Mouse (Mus musculus) layer of hippocampus, postnatal 10 days (tissue): ENCODE data around the gene Nthl1. TPM values are rescaled to one million over a fixed set of nuclear protein-coding genes. Genes with fewer than 3 reads are reported as not detected.
A peak's percentile ranks its signal among the peaks of the same experiment; 100 is the strongest.

ENCODE experiments used
- DNase-seq, 2 experiments: peaks; one replicate each; pipeline ENCODE4 v3.0.0; 2021; ENCODE audit warnings: low spot score in 2 of 2
- total RNA-seq, 2 experiments: library from RNA; stranded (reverse); gene quantifications; 2 replicates each; pipeline ENCODE4 v1.2.3; 2021

Nthl1 gene
- total RNA-seq, 2 experiments from 2014 or later, result 4.9 to 7.8 TPM

DNA sequence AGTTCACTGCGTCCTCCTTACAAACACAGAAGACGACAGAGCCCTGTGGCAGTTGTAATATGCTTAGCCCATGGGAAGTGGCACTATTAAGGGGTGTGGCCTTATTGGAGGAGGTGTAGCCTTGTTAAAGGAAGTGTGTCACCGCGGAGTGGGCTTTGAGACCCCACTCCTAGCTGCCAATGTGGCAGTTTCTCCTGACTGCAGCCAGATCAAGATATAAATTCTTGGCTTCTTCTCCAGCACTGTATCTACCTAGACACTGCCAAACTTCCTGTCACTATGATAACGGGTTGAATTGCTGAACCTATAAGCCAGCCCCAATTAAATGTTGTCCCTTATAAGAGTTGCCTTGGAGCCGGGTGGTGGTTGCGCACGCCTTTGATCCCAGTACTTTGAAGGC, 7.0 kb upstream of the Nthl1 start:
- DNase-seq, result no peak

DNA sequence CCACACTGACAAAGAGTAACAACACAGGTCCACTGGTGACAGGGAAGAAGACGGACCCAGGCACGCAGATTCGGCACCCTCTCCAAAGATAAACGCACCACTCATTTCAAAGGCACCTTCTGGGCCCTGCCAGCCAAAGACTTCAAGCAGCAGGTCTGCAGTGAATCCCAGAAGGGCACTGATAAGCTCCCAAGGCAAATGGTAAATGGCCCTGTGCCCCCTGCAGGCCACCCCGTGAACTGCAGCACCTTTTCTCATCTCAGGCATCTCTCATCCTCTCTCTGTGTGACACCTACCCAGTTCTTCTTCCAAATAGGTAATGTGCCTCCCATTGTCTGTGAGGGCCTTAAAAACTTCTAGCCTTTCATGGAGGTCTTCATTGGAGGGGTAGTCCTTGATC, 3.8 kb upstream of the Nthl1 start:
- DNase-seq, result peak; percentile 71 to 72

DNA sequence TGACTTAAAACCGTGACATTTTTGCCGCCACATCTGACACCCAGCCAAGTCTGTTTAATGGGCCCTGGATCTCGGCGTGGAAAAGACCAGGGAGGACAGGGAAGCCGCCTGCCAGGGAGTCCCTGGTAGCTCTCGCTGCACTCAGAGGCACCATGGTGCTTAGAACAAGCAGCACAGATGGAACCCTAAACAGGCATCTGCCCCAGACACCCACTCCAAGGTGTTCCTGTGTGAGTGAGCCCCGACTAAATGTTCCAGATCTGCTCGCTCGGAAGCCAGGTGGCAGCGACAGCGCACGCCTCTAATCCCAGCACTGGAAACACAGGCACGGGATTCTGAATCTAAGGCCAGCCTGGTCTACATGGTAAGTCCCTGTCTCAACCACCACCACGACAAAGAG, 2.4 kb upstream of the Nthl1 start:
- DNase-seq, result peak; percentile 46 to 56

GRCm38 (mm10) chr17:24632813-24633449, 451 bp downstream of the Nthl1 start:
- DNase-seq, result no peak

- DNase-seq, result no peak
Measured at GRCm38 (mm10) chr17:24633831-24634230, 1.4 kb downstream of the Nthl1 start.

GRCm38 (mm10) chr17:24635024-24635423, 2.5 kb downstream of the Nthl1 start:
- DNase-seq, result no peak

DNA sequence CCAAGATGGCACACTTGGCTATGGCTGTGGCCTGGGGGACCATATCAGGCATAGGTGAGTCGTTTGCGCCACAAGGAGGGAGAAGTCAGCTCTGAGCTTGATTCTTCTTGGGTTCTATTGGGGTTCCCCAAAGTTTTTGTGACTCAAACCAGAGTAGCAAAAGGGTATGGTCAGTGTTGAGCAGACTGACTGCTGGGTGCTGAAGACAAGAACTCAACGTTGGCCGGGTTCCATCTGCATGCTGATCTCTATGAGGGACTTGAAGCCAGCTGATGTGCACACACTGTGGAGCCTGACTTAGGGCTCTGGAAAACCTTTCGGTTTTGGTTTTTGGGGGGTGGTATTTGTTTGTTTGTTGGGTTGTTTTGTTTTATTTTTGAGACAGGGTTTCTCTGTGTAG, 3.2 kb downstream of the Nthl1 start:
- DNase-seq, result no peak

GRCm38 (mm10) chr17:24636781-24637481, 4.5 kb downstream of the Nthl1 start:
- DNase-seq, result no peak

- no peak for DNase-seq
Measured at GRCm38 (mm10) chr17:24638214-24638613, 5.7 kb downstream of the Nthl1 start.

DNA sequence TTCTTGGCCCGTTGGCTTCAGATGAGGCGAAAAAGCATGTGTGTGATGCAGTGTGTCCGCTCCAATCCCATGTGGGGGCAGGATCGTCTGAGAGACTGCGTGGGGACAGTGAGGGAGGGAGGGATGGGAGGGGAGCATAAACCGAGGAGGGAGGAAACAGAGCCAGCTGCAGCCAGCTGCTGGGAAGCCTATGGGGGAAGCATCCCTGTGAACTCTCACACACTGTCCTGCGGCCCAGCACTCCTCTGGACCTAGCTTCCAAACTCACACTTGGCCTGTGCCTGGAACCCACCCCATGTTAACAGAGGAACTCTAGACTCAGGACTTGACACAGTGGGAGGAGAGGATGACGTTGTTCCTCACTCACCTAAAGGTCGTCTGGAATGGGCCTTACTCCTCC, 6.4 kb downstream of the Nthl1 start:
- no peak for DNase-seq

- no peak for DNase-seq
Measured at GRCm38 (mm10) chr17:24639571-24639988, 7.1 kb downstream of the Nthl1 start.

DNA sequence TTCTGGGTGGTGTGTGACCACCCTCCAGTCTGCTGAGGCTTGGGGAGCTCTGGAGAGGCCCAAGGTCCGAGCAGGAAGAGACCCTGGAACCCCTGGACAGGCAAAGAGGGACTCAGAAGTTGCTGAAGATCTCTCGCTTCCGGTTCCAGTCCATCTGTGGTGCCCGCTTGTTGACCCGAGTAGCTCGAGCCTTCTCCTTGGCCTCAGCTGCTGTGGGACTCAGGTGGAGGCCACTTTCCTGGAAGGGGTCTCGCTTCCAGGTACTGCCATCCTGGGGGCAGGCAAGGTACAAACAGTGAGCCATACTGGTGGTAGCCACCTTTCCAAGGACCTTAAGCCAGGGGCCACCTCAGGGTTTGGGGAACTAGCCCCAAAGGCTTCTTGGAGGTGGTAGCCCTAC, 7.6 kb downstream of the Nthl1 start:
- DNase-seq, result no peak

DNA sequence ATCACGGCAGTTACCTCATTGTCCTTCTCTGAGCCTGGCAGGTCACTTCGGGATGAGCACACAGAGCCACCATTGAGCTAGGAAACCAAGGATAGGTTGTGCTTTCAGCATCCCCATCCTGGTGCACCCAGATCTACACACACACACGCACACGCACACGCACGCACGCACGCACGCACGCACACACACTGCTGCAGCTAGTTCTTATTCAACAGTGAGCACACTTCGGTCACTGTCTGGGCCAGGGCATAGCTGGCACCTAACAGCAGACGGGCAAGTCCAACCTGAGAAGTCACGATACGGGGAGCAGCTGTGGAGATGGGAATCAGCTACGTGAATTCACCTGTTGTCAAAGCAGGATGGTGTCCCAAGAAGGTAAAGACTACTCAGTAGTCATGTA, 8.1 kb downstream of the Nthl1 start:
- no peak for DNase-seq

DNA sequence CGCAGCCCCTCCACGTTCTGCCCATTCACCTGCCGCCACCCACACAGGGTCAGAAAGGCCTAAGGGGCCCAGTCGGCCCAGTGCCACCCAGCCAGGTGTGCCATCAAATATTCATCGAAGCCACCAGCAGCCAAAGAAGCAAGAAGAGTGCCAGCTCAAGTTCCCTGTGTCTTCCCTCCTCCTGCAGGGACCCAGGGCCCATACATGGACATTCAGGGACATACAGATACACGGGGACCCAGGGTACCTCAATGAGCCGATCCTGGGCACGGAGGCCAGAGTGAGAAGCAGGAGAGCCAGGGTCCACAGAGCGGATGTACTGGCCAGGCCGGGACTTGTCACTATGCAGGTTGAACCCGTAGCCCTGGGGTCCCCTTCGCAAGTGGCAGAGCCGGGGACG, 9.5 kb downstream of the Nthl1 start:
- no peak for DNase-seq

DNA sequence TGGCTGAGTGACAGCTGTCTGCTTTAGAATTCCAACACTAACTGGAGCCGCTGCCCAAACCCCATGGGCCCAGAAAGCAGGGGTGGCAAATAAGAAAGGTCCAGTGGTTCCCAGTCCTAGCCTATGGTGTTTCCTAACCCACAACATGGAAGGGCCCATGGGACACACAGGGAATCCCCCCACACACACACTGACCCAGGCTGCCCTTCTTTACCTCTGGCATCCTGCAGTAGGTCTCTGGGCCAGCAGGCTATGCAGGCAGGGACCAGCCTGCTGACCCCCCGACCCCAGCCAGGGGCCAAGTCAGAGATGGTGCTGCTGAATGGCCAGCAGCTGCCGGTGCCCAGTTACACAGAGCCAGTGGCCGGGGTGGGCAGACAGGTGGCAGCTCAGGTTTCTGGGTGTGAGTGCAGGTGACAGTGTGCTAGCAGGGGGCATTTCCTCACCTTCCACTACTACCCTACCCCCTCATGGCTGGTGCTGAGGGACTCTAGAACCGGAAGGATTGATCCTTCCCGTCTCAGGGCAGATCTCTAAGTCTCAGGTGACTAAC, 10.4 kb downstream of the Nthl1 start:
- DNase-seq, result no peak

DNA sequence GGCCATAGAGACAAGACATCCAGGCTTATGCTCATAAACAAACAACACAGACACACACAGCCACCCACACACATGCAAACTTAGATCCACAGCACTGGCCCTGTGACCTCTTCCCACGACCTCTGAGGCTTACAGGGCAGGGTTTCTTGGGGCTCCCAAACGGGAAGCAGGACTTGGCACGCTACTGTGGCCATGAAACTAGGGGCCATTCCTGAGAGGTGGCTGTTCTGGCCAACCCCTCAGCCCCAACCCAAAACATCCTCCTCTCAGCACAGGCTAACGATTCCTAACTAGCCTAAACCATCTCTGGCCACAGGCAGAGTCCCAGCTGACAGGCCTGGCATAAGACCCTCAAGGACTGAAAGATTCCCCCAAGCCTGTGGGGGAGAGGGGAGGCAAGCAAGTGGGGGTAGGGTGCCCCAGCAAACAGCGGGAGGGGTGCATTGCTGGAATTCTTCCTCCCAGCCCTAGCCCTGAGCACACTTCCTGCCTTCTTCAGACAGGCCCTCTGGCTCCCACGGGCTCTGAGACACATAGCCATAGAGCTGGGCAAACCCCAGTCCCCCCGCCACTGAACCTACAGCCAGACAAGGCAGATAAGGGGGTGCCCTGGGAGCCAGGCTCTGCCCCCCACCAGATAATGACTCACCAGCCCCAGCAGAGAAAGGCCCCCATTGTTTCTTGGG, 11.7 kb downstream of the Nthl1 start:
- no peak for DNase-seq

DNA sequence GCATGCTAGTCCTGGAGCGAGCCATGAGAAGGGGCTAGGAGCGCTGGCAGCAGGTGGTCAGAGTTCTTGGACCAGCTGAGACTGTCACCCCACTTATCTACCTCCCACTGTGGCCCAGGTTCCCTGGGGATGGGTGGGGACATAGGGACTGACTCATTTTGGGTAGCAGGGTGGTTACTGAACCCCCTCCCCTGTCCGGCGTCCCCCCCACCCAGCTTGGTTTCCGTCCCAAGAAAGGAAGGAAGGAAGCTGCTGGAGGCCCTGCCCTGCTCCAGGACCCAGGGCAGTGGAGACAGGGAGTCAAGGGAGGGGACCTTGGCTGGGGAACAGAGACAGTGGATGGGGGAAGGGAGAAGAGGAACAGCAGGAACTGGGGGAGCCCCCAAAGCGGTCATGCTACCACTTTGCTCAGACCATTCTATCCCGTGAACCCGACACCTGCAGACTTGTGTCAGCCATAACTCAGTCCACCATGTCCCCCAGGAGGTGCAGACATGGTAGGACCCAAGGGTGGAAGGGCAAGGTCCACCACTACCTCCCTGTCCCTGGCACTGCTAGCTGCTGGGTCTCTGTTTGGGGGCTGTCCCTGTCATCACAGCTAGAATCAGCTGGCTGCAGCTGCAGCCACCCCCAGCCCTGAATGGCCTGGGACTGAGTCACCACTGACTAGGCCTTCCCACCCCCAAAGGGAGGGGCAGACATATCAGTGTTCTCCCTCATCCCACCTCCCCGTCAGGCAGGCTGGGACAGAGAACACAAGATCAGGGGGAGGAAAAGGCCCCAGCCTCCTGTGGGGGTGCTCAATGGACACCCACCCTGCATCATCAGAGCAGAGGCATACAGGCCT, 12.6 kb downstream of the Nthl1 start:
- DNase-seq, result no peak

DNA sequence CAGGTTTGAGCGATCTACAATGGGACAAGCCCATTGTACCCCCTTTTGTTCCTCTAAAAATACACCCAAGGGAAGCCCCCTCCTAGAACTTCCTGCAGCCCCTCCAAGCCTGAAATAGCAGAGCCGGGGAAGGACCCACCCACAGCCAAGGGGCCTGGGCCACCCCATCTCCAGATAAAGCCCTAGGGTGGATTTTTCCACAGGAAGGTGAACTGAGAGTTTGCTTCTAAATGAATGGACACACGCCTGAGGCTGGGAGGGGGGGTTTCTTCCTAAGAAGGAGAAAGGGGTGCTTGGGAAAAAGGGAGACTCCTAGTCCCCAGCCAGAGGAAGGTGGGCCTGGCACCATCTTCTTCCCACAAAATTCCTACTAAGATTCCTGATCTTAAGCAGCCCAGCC, 13.4 kb downstream of the Nthl1 start:
- DNase-seq, result no peak

DNA sequence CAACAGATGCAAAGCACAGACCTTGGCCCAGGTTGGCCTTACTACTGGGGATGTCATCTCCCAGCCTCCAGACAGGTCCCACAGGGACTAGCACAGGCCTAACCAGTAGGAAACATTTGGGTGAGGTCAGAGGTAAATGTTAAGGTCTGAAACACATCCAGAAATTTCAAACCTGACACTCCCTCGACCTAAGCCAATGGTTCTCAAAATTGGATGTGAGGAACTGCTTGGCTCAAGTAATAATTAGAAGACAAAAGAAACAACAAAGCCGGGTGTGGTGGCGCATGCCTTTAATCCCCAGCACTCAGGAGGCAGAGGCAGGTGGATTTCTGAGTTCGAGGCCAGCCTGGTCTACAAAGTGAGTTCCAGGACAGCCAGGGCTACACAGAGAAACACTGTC, 13.9 kb downstream of the Nthl1 start:
- no peak for DNase-seq

DNA sequence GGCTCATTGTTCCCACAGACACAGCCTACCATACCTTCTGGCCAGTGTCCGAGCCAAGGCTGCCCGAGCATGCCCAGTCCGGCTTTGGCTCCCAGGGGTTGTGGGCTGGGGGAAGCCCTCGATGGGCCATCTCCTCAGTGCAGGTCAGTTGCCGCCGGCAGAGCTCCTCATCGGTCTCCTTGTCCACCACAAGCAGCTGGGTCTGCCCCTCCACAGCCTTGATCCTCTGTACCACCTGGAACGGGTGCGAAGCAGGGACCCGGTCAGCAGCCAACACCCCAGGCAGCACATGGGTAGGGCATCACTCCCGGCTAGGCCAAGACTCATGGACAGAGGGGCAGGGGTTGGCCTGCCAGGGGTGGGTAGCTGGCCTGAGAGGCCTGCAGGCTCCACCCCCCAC, 15.0 kb downstream of the Nthl1 start:
- DNase-seq, result no peak

- DNase-seq, result no peak
Measured at GRCm38 (mm10) chr17:24648731-24649377, 16.4 kb downstream of the Nthl1 start.
